Mouse (Mus musculus) heart, postnatal 10 days (tissue): ENCODE results near the gene Fbln2. TPM values are rescaled to one million over a fixed set of nuclear protein-coding genes. Genes with fewer than 3 reads are reported as not detected.

Source experiments
- DNase-seq, 2 experiments: peaks; one replicate each; pipeline ENCODE4 v3.0.0; 2021
- intact Hi-C: fragments of 180-260 bp; cut with DNase I; formaldehyde crosslinking; loops from one replicate; pipeline ENCODE4 v1.15.1; 2025
- total RNA-seq, 2 experiments: library from RNA; stranded (reverse); gene quantifications; 2 replicates each; pipeline ENCODE4 v1.2.3; 2021

Gene Fbln2
- total RNA-seq, 2 experiments from 2014 or later: 143 to 154 TPM

- intact Hi-C loops: no loop called here
- no peak for DNase-seq
These were observed 20.8 kb upstream of the Fbln2 start for GRCm38 (mm10) chr6:91191465-91191864.

GRCm38 (mm10) chr6:91192421-91192820 lies 19.8 kb upstream of the Fbln2 start:
- DNase-seq: no peak
- intact Hi-C loops: no loop called here

GRCm38 (mm10) chr6:91192851-91193545 lies 19.3 kb upstream of the Fbln2 start:
- no peak for DNase-seq

GRCm38 (mm10) chr6:91198456-91198855 lies 13.8 kb upstream of the Fbln2 start:
- DNase-seq: no peak

More at GRCm38 (mm10) chr6:91192851-91193545, 19.3 kb upstream of the Fbln2 start:
- intact Hi-C loops: no loop called here

GRCm38 (mm10) chr6:91200429-91201188 lies 11.6 kb upstream of the Fbln2 start:
- intact Hi-C loops: no loop called here
- DNase-seq: peak; percentile 54 to 63

More at GRCm38 (mm10) chr6:91198456-91198855, 13.8 kb upstream of the Fbln2 start:
- intact Hi-C loops: no loop called here

- intact Hi-C loops: no loop called here
- DNase-seq: peak; percentile 64 to 68
These were observed 10.3 kb upstream of the Fbln2 start for GRCm38 (mm10) chr6:91201881-91202341.

- intact Hi-C loops: no loop called here
- no peak for DNase-seq
These were observed 9.7 kb upstream of the Fbln2 start for GRCm38 (mm10) chr6:91202571-91202970.

GRCm38 (mm10) chr6:91205346-91205745 lies 6.9 kb upstream of the Fbln2 start:
- intact Hi-C loops: no loop called here
- DNase-seq: no peak

- intact Hi-C loops: no loop called here
- DNase-seq: no peak
These were observed 6.5 kb upstream of the Fbln2 start for GRCm38 (mm10) chr6:91205791-91206190.

- no peak for DNase-seq
- intact Hi-C loops: no loop called here
These were observed 4.8 kb upstream of the Fbln2 start for GRCm38 (mm10) chr6:91207491-91207890.

GRCm38 (mm10) chr6:91209780-91210179 lies 2.5 kb upstream of the Fbln2 start:
- no peak for DNase-seq
- intact Hi-C loops: loop anchor here (5.0 kb wide), 1 partner anchor 53 kb away; no protein-coding TSS in a partner anchor

GRCm38 (mm10) chr6:91210852-91211251 lies 1.4 kb upstream of the Fbln2 start:
- intact Hi-C loops: loop anchor here (5.0 kb wide), 1 partner anchor 51 kb away; no protein-coding TSS in a partner anchor
- peak in 1 of 2 experiments; percentile 64 for DNase-seq

- intact Hi-C loops: loop anchor here (5.0 kb wide), 1 partner anchor 50 kb away; no protein-coding TSS in a partner anchor
- peak; percentile 79 for DNase-seq
These were observed 316 bp downstream of the Fbln2 start for GRCm38 (mm10) chr6:91212571-91212970.

GRCm38 (mm10) chr6:91213287-91214218 lies 1.3 kb downstream of the Fbln2 start:
- no peak for DNase-seq
- intact Hi-C loops: loop anchor here (1.0 to 5.0 kb wide), 2 partner anchors 12 to 49 kb away; no protein-coding TSS in a partner anchor

- intact Hi-C loops: no loop called here
- no peak for DNase-seq
These were observed 3.2 kb downstream of the Fbln2 start for GRCm38 (mm10) chr6:91215454-91215853.

GRCm38 (mm10) chr6:91218445-91218844 lies 6.2 kb downstream of the Fbln2 start:
- intact Hi-C loops: no loop called here
- DNase-seq: peak; percentile 47 to 52

- no peak for DNase-seq
- intact Hi-C loops: no loop called here
These were observed 6.6 kb downstream of the Fbln2 start for GRCm38 (mm10) chr6:91218871-91219270.

GRCm38 (mm10) chr6:91220062-91220461 lies 7.8 kb downstream of the Fbln2 start:
- no peak for DNase-seq
- intact Hi-C loops: loop anchor here (5.0 kb wide), 1 partner anchor 38 kb away; no protein-coding TSS in a partner anchor

GRCm38 (mm10) chr6:91221094-91221493 lies 8.8 kb downstream of the Fbln2 start:
- intact Hi-C loops: loop anchor here (5.0 kb wide), 1 partner anchor 39 kb away; no protein-coding TSS in a partner anchor
- peak in 1 of 2 experiments; percentile 57 for DNase-seq

- no peak for DNase-seq
- intact Hi-C loops: loop anchor here (5.0 kb wide), 1 partner anchor 41 kb away; no protein-coding TSS in a partner anchor
These were observed 10.6 kb downstream of the Fbln2 start for GRCm38 (mm10) chr6:91222694-91223346.
